Mouse (Mus musculus) left cerebral cortex, postnatal 25 days (tissue): ENCODE measurements around the gene Glis3. TPM values are rescaled to one million over a fixed set of nuclear protein-coding genes. Genes with fewer than 3 reads are reported as not detected.

Experiments used
- DNase-seq, 2 experiments: peaks; one replicate each; pipeline ENCODE4 v3.0.0; 2022; ENCODE audit warnings: low spot score in 2 of 2, mixed read lengths in 1 of 2
- intact Hi-C: fragments of 180-260 bp; cut with DNase I; formaldehyde crosslinking; loops from one replicate; pipeline ENCODE4 v1.15.1; 2025
- total RNA-seq, 2 experiments: library from RNA; stranded (reverse); gene quantifications; 2 replicates each; pipeline ENCODE4 v1.2.3; 2021

Gene Glis3
- total RNA-seq, 2 experiments from 2014 or later, result 5.0 to 5.4 TPM

- DNase-seq, result no peak
- intact Hi-C loops, result no loop called here
Observed at GRCm38 (mm10) chr19:28516487-28516886, 163.4 kb downstream of the Glis3 start.

GRCm38 (mm10) chr19:28512475-28512874 is 167.4 kb downstream of the Glis3 start:
- intact Hi-C loops, result no loop called here
- DNase-seq, result no peak

GRCm38 (mm10) chr19:28511910-28512309 is 168.0 kb downstream of the Glis3 start:
- intact Hi-C loops, result no loop called here
- DNase-seq, result no peak

GRCm38 (mm10) chr19:28505376-28505775 is 174.5 kb downstream of the Glis3 start:
- intact Hi-C loops, result no loop called here

GRCm38 (mm10) chr19:28503011-28503410 is 176.9 kb downstream of the Glis3 start:
- intact Hi-C loops, result loop anchor here (2.0 to 5.0 kb wide), 5 partner anchors 51 to 491 kb away; partner anchors contain the start of gene Rfx3

More at GRCm38 (mm10) chr19:28505376-28505775, 174.5 kb downstream of the Glis3 start:
- DNase-seq, result no peak

GRCm38 (mm10) chr19:28500975-28501374 is 178.9 kb downstream of the Glis3 start:
- DNase-seq, result no peak
- intact Hi-C loops, result loop anchor here (5.0 kb wide), 4 partner anchors 49 to 489 kb away; partner anchors contain the start of gene Rfx3

More at GRCm38 (mm10) chr19:28503011-28503410, 176.9 kb downstream of the Glis3 start:
- DNase-seq, result peak; percentile 59 to 95

- intact Hi-C loops, result loop anchor here (5.0 kb wide), 4 partner anchors 48 to 488 kb away; partner anchors contain the start of gene Rfx3
Observed at GRCm38 (mm10) chr19:28500505-28500904, 179.4 kb downstream of the Glis3 start.

GRCm38 (mm10) chr19:28499786-28500185 is 180.1 kb downstream of the Glis3 start:
- intact Hi-C loops, result loop anchor here (5.0 kb wide), 4 partner anchors 47 to 487 kb away; partner anchors contain the start of gene Rfx3
- no peak for DNase-seq

More at GRCm38 (mm10) chr19:28500505-28500904, 179.4 kb downstream of the Glis3 start:
- peak in 1 of 2 experiments; percentile 2 for DNase-seq

- intact Hi-C loops, result no loop called here
Observed at GRCm38 (mm10) chr19:28495926-28496325, 184.0 kb downstream of the Glis3 start.

GRCm38 (mm10) chr19:28493605-28494260 is 186.1 kb downstream of the Glis3 start:
- intact Hi-C loops, result no loop called here
- no peak for DNase-seq

More at GRCm38 (mm10) chr19:28495926-28496325, 184.0 kb downstream of the Glis3 start:
- DNase-seq, result no peak

GRCm38 (mm10) chr19:28478055-28478454 is 201.8 kb downstream of the Glis3 start:
- no peak for DNase-seq
- intact Hi-C loops, result no loop called here

GRCm38 (mm10) chr19:28477326-28477863 is 202.5 kb downstream of the Glis3 start:
- no peak for DNase-seq
- intact Hi-C loops, result no loop called here

- intact Hi-C loops, result no loop called here
- DNase-seq, result no peak
Observed at GRCm38 (mm10) chr19:28473621-28474020, 206.3 kb downstream of the Glis3 start.

- intact Hi-C loops, result no loop called here
- no peak for DNase-seq
Observed at GRCm38 (mm10) chr19:28471144-28471543, 208.7 kb downstream of the Glis3 start.

- DNase-seq, result no peak
- intact Hi-C loops, result no loop called here
Observed at GRCm38 (mm10) chr19:28465779-28466178, 214.1 kb downstream of the Glis3 start.

GRCm38 (mm10) chr19:28454331-28454730 is 225.5 kb downstream of the Glis3 start:
- intact Hi-C loops, result loop anchor here (5.0 kb wide), 1 partner anchor 48 kb away; no protein-coding TSS in a partner anchor
- DNase-seq, result no peak

GRCm38 (mm10) chr19:28452951-28453520 is 226.8 kb downstream of the Glis3 start:
- intact Hi-C loops, result loop anchor here (5.0 kb wide), 1 partner anchor 49 kb away; no protein-coding TSS in a partner anchor

GRCm38 (mm10) chr19:28448811-28449210 is 231.1 kb downstream of the Glis3 start:
- intact Hi-C loops, result no loop called here
- no peak for DNase-seq

More at GRCm38 (mm10) chr19:28452951-28453520, 226.8 kb downstream of the Glis3 start:
- peak; percentile 36 to 69 for DNase-seq

GRCm38 (mm10) chr19:28442161-28442560 is 237.7 kb downstream of the Glis3 start:
- DNase-seq, result no peak
- intact Hi-C loops, result no loop called here

GRCm38 (mm10) chr19:28436457-28437148 is 243.3 kb downstream of the Glis3 start:
- intact Hi-C loops, result loop anchor here (2.0 to 5.0 kb wide), 2 partner anchors 66 to 186 kb away; no protein-coding TSS in a partner anchor
- peak; percentile 68 to 87 for DNase-seq
